Mouse (Mus musculus) liver, adult 2 months (tissue): ENCODE data around the gene Pigf.

Experiments used
- CTCF ChIP-seq: fragments of 200-500 bp; IDR thresholded peaks from 2 replicates; pipeline ENCODE4 v1.5.1; 2011; ENCODE audit warnings: low read depth, low read length, control low read depth
- POLR2A ChIP-seq: fragments of 200-500 bp; IDR thresholded peaks from 2 replicates; pipeline ENCODE4 v1.6.1; 2011; ENCODE audit warnings: low read length, control low read depth; ENCODE audit not compliant: insufficient read depth; ENCODE audit errors: extremely low read depth

- TF ChIP-seq CTCF (no peak), POLR2A (no peak)
These were observed 52.1 kb downstream of the Pigf start for GRCm38 (mm10) chr17:86973097-86973496.
